Mouse (Mus musculus) adrenal gland, adult 2 months (tissue): ENCODE data around the gene Crybb1. TPM values are rescaled to one million over a fixed set of nuclear protein-coding genes. Genes with fewer than 3 reads are reported as not detected.

Experiments
- DNase-seq: peaks from one replicate; pipeline ENCODE4 v3.0.0; 2021
- long read RNA-seq: library from polyadenylated mRNA; stranded (forward); transcript quantifications from one replicate; pipeline ENCODE4 v2.0.0, GENCODE M21; 2021
- polyA plus RNA-seq: library from polyadenylated mRNA; depleted of rRNA; stranded (reverse); fragments of >200 nt; gene quantifications from 2 replicates; pipeline ENCODE4 v1.2.3, GENCODE M21; 2012; rRNA removed
- total RNA-seq, 2 experiments: library from RNA; stranded (reverse); gene quantifications; 2 replicates each; pipeline ENCODE4 v1.2.3; 2021

Crybb1 gene
- total RNA-seq, result 1 to 10 TPM; 2.9 to 3.2 TPM
- 5.3 and 6.7 TPM in 2 replicates for polyA plus RNA-seq
- long read RNA-seq, partial matches to known transcripts, result 1 of 6 reads
- long read RNA-seq, other reads (novel, unspliced or antisense), result 5 of 6 reads

- DNase-seq, result peak; percentile 90
Observed at GRCm38 (mm10) chr5:112255426-112255825, at the start of gene Crybb1. Gene Crybb1 (plus strand): TSS chr5:112255815.

- no peak for DNase-seq
Observed at GRCm38 (mm10) chr5:112206543-112207255, 48.9 kb upstream of the Crybb1 start.

- DNase-seq, result no peak
Observed at GRCm38 (mm10) chr5:112208321-112208720, 47.3 kb upstream of the Crybb1 start.

GRCm38 (mm10) chr5:112210104-112210503, 45.5 kb upstream of the Crybb1 start:
- peak; percentile 38 for DNase-seq

GRCm38 (mm10) chr5:112211911-112212310, 43.7 kb upstream of the Crybb1 start:
- DNase-seq, result no peak

GRCm38 (mm10) chr5:112212711-112213264, 42.8 kb upstream of the Crybb1 start:
- DNase-seq, result no peak

GRCm38 (mm10) chr5:112213331-112214240, 42.0 kb upstream of the Crybb1 start:
- DNase-seq, result no peak

- DNase-seq, result peak; percentile 17
Observed at GRCm38 (mm10) chr5:112214419-112214818, 41.2 kb upstream of the Crybb1 start.

- no peak for DNase-seq
Observed at GRCm38 (mm10) chr5:112215291-112215751, 40.3 kb upstream of the Crybb1 start.

- DNase-seq, result no peak
Observed at GRCm38 (mm10) chr5:112215801-112216251, 39.8 kb upstream of the Crybb1 start.

- no peak for DNase-seq
Observed at GRCm38 (mm10) chr5:112216335-112216734, 39.3 kb upstream of the Crybb1 start.

- DNase-seq, result no peak
Observed at GRCm38 (mm10) chr5:112217031-112217430, 38.6 kb upstream of the Crybb1 start.

- DNase-seq, result no peak
Observed at GRCm38 (mm10) chr5:112218679-112219078, 36.9 kb upstream of the Crybb1 start.

GRCm38 (mm10) chr5:112219398-112219797, 36.2 kb upstream of the Crybb1 start:
- no peak for DNase-seq

- no peak for DNase-seq
Observed at GRCm38 (mm10) chr5:112220203-112220602, 35.4 kb upstream of the Crybb1 start.

GRCm38 (mm10) chr5:112225591-112225990, 30.0 kb upstream of the Crybb1 start:
- DNase-seq, result no peak

- peak; percentile 52 for DNase-seq
Observed at GRCm38 (mm10) chr5:112227354-112227753, 28.3 kb upstream of the Crybb1 start.

GRCm38 (mm10) chr5:112227898-112228239, 27.7 kb upstream of the Crybb1 start:
- no peak for DNase-seq

GRCm38 (mm10) chr5:112228240-112229076, 27.2 kb upstream of the Crybb1 start:
- DNase-seq, result no peak

GRCm38 (mm10) chr5:112235806-112236205, 19.8 kb upstream of the Crybb1 start:
- DNase-seq, result no peak

GRCm38 (mm10) chr5:112236631-112237030, 19.0 kb upstream of the Crybb1 start:
- no peak for DNase-seq
